Mouse (Mus musculus): ENCODE measurements around the gene Crat. TPM values are rescaled to one million over a fixed set of nuclear protein-coding genes. Genes with fewer than 3 reads are reported as not detected.

The Crat gene
- total RNA-seq, 2 experiments from 2014 or later: 11.2 to 24.3 TPM

- ATAC-seq (replicated peaks; ENCODE audit: low FRiP score, low TSS enrichment, poor library complexity, severe bottlenecking): no peak
Observed at GRCm38 (mm10) chr2:30413038-30413973, 2.3 kb downstream of the Crat start.

- ATAC-seq (replicated peaks; ENCODE audit: low FRiP score, low TSS enrichment, poor library complexity, severe bottlenecking): no peak
Observed at GRCm38 (mm10) chr2:30409454-30410176, 6.0 kb downstream of the Crat start.

- no peak for ATAC-seq (replicated peaks; ENCODE audit: low FRiP score, low TSS enrichment, poor library complexity, severe bottlenecking)
Observed at GRCm38 (mm10) chr2:30408452-30409100, 7.0 kb downstream of the Crat start.

- no peak for ATAC-seq (replicated peaks; ENCODE audit: low FRiP score, low TSS enrichment, poor library complexity, severe bottlenecking)
Observed at GRCm38 (mm10) chr2:30407778-30408177, 7.8 kb downstream of the Crat start.

- no peak for ATAC-seq (replicated peaks; ENCODE audit: low FRiP score, low TSS enrichment, poor library complexity, severe bottlenecking)
Observed at GRCm38 (mm10) chr2:30407221-30407620, 8.4 kb downstream of the Crat start.

GRCm38 (mm10) chr2:30403870-30404269 is 11.7 kb downstream of the Crat start:
- ATAC-seq (replicated peaks; ENCODE audit: low FRiP score, low TSS enrichment, poor library complexity, severe bottlenecking): no peak

- no peak for ATAC-seq (replicated peaks; ENCODE audit: low FRiP score, low TSS enrichment, poor library complexity, severe bottlenecking)
Observed at GRCm38 (mm10) chr2:30402843-30403242, 12.8 kb downstream of the Crat start.

- no peak for ATAC-seq (replicated peaks; ENCODE audit: low FRiP score, low TSS enrichment, poor library complexity, severe bottlenecking)
Observed at GRCm38 (mm10) chr2:30402351-30402826, 13.2 kb downstream of the Crat start.

- no peak for ATAC-seq (replicated peaks; ENCODE audit: low FRiP score, low TSS enrichment, poor library complexity, severe bottlenecking)
Observed at GRCm38 (mm10) chr2:30401581-30401980, 14.0 kb downstream of the Crat start.

- no peak for ATAC-seq (replicated peaks; ENCODE audit: low FRiP score, low TSS enrichment, poor library complexity, severe bottlenecking)
Observed at GRCm38 (mm10) chr2:30399191-30400171, 16.1 kb downstream of the Crat start.

GRCm38 (mm10) chr2:30397986-30398512 is 17.6 kb downstream of the Crat start:
- no peak for ATAC-seq (replicated peaks; ENCODE audit: low FRiP score, low TSS enrichment, poor library complexity, severe bottlenecking)

GRCm38 (mm10) chr2:30396246-30396645 is 19.4 kb downstream of the Crat start:
- no peak for ATAC-seq (replicated peaks; ENCODE audit: low FRiP score, low TSS enrichment, poor library complexity, severe bottlenecking)

- ATAC-seq (replicated peaks; ENCODE audit: low FRiP score, low TSS enrichment, poor library complexity, severe bottlenecking): no peak
Observed at GRCm38 (mm10) chr2:30395757-30396156, 19.9 kb downstream of the Crat start.

GRCm38 (mm10) chr2:30393370-30393656 is 22.3 kb downstream of the Crat start:
- no peak for ATAC-seq (replicated peaks; ENCODE audit: low FRiP score, low TSS enrichment, poor library complexity, severe bottlenecking)

- ATAC-seq (replicated peaks; ENCODE audit: low FRiP score, low TSS enrichment, poor library complexity, severe bottlenecking): peak; percentile 15
Observed at GRCm38 (mm10) chr2:30392577-30393369, 22.8 kb downstream of the Crat start.

- ATAC-seq (replicated peaks; ENCODE audit: low FRiP score, low TSS enrichment, poor library complexity, severe bottlenecking): peak; percentile 93
Observed at GRCm38 (mm10) chr2:30392114-30392576, 23.5 kb downstream of the Crat start, which contains the start of gene Dolpp1. Gene Dolpp1 (plus strand): TSS chr2:30392254.

- no peak for ATAC-seq (replicated peaks; ENCODE audit: low FRiP score, low TSS enrichment, poor library complexity, severe bottlenecking)
Observed at GRCm38 (mm10) chr2:30389000-30389399, 26.6 kb downstream of the Crat start.

- ATAC-seq (replicated peaks; ENCODE audit: low FRiP score, low TSS enrichment, poor library complexity, severe bottlenecking): no peak
Observed at GRCm38 (mm10) chr2:30386913-30387312, 28.7 kb downstream of the Crat start.

Measured in megakaryocyte-erythroid progenitor cell, adult 5-6 weeks (primary cell).